Mouse (Mus musculus) MEL (cell line): ENCODE measurements at regions not wholly inside any gene's neighbourhood (a gene's known extent, or its start where the extent isn't known, plus 50 kb on each side); places are given as distances from the start of the nearest gene placed in this dataset.

Source experiments
- BHLHE40 ChIP-seq: IDR thresholded peaks from 2 replicates; pipeline ENCODE4 v1.6.1; 2012; ENCODE audit warnings: low read depth, mild to moderate bottlenecking, inconsistent platforms, low read length, improper control_type of control experiment, borderline replicate concordance
- CHD1 ChIP-seq: IDR thresholded peaks from 2 replicates; pipeline ENCODE4 v1.6.1; 2012; ENCODE audit warnings: low read depth, mild to moderate bottlenecking, inconsistent platforms, low read length, improper control_type of control experiment
- CTCF ChIP-seq, 3 experiments: IDR thresholded peaks in 2 of 3; conservative IDR thresholded peaks in 1 of 3; 2 replicates each; pipeline ENCODE4 v1.5.1; 2011 to 2012; ENCODE audit warnings: low read length in 3 of 3, low read depth in 2 of 3, mild to moderate bottlenecking in 2 of 3, improper control_type of control experiment in 1 of 3, inconsistent platforms in 1 of 3, mixed read lengths in 1 of 3, moderate library complexity in 1 of 3; ENCODE audit not compliant: control insufficient read depth in 1 of 3, insufficient read depth in 1 of 3, poor library complexity in 1 of 3, severe bottlenecking in 1 of 3
- ZC3H11A ChIP-seq: IDR thresholded peaks from 2 replicates; pipeline ENCODE4 v1.6.1; 2012; ENCODE audit warnings: low read depth, mild to moderate bottlenecking, inconsistent platforms, low read length, improper control_type of control experiment
- ZMIZ1 ChIP-seq: IDR thresholded peaks from 2 replicates; pipeline ENCODE4 v1.6.1; 2012; ENCODE audit warnings: low read depth, mild to moderate bottlenecking, inconsistent platforms, low read length, improper control_type of control experiment, moderate library complexity

DNA sequence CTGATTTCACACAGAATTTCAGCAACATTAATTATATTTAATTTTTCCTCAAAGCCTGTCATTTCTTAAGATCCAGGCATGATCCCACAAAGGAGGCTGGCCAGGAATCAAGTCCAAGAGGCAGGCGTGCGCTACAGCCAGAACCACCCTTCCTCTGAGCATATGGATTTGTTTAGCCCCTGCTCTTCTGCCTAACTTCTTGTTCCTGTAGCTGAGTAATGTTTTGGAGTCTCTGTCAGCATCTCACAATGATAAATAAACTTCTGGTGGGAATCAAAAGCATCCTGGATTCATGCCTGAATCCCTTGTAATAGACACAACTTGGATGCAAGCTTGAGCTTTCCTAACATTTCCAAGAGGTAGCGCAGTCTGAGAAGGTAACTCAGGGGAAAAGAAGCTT, 101.7 kb downstream of the Nog start:
- TF ChIP-seq CHD1 (no peak), ZC3H11A (no peak), ZMIZ1 (no peak), CTCF (IDR thresholded peaks at IDR 0.05 in 2 of 3, conservative IDR thresholded peaks at IDR 0.05 in 1 of 3; ENCODE audit: control insufficient read depth in 1 of 3, insufficient read depth in 1 of 3, low read depth in 2 of 3, low read length in 3 of 3, poor library complexity in 1 of 3, severe bottlenecking in 1 of 3) (no peak), BHLHE40 (no peak)
